Mouse (Mus musculus) small intestine, adult 2 months (tissue): ENCODE data around the gene Impg1. TPM values are rescaled to one million over a fixed set of nuclear protein-coding genes. Genes with fewer than 3 reads are reported as not detected.

Experiments
- H3K27ac ChIP-seq: fragments of 200-500 bp; 2 replicates; pipeline ENCODE4 v1.5.1; 2012; ENCODE audit warnings: low read depth, low read length, control low read depth, inconsistent platforms; ENCODE audit not compliant: insufficient read depth
- H3K27me3 ChIP-seq: fragments of 200-500 bp; 2 replicates; pipeline ENCODE4 v1.6.1; 2012; ENCODE audit warnings: mild to moderate bottlenecking, moderate library complexity, low read length, inconsistent platforms; ENCODE audit not compliant: control insufficient read depth, insufficient read depth
- H3K36me3 ChIP-seq: fragments of 200-500 bp; 2 replicates; pipeline ENCODE4 v1.6.1; 2012; ENCODE audit warnings: mild to moderate bottlenecking, low read length, control low read depth, inconsistent platforms; ENCODE audit not compliant: control insufficient read depth, insufficient read depth
- H3K4me1 ChIP-seq: fragments of 200-500 bp; 2 replicates; pipeline ENCODE4 v1.6.1; 2012; ENCODE audit warnings: low read length, inconsistent platforms, mixed read lengths; ENCODE audit not compliant: control insufficient read depth, insufficient read depth, insufficient read length
- H3K4me3 ChIP-seq: fragments of 200-500 bp; 2 replicates; pipeline ENCODE4 v1.5.1; 2012; ENCODE audit warnings: low read depth, mild to moderate bottlenecking, control low read depth, inconsistent platforms, low read length, moderate library complexity
- CTCF ChIP-seq: fragments of 200-500 bp; IDR thresholded peaks from 2 replicates; pipeline ENCODE4 v1.5.1; 2012; ENCODE audit warnings: low read depth, mild to moderate bottlenecking, control low read depth, inconsistent platforms, low read length, moderate library complexity, mixed read lengths; ENCODE audit not compliant: insufficient replicate concordance, insufficient read length; ENCODE audit errors: extremely low read depth
- POLR2A ChIP-seq: fragments of 200-500 bp; IDR thresholded peaks from 2 replicates; pipeline ENCODE4 v1.6.1; 2012; ENCODE audit warnings: low read depth, mild to moderate bottlenecking, control low read depth, inconsistent platforms, low read length, moderate library complexity
- WGBS: fragments of 180-500 bp; shearing (Covaris S2); methylation state at CpG from one replicate; pipeline ENCODE4 v1.1.7; 2018; 5-methylcytosine and 5-hydroxymethylcytosine counted together
- polyA plus RNA-seq: library from polyadenylated mRNA; depleted of rRNA; stranded (reverse); fragments of >200 nt; gene quantifications from 2 replicates; pipeline ENCODE4 v1.2.3, GENCODE M21; 2012; rRNA removed

Impg1 gene
- polyA plus RNA-seq, result not detected in 2 replicates

GRCm38 (mm10) chr9:80465381-80465780 is at the start of gene Impg1:
Gene Impg1 (minus strand): TSS chr9:80465481.
- TF ChIP-seq CTCF (no peak), POLR2A (no peak)
- Histone ChIP-seq H3K36me3 (no peaks in the 10 kb centered on the region), H3K27me3 (no peaks in the 10 kb centered on the region), H3K4me3 (no peak within 1 kb of the TSS), H3K4me1 (no peaks in the 10 kb centered on the region), H3K27ac (no peak within 1 kb of the TSS)
- WGBS, result 44% methylated on average over 6 of the region's 6 CpGs

- WGBS, result 78% methylated on average over 7 of the region's 7 CpGs
- H3K4me1 ChIP-seq, result no peaks in the 10 kb centered on the region
- no peak overlapping the region for H3K27ac ChIP-seq
- no peaks in the 10 kb centered on the region for H3K36me3 ChIP-seq
- H3K27me3 ChIP-seq, result no peaks in the 10 kb centered on the region
- H3K4me3 ChIP-seq, result no peak overlapping the region
- TF ChIP-seq POLR2A (no peak), CTCF (no peak)
These were observed 44.3 kb upstream of the Impg1 start for GRCm38 (mm10) chr9:80509464-80510153.

DNA sequence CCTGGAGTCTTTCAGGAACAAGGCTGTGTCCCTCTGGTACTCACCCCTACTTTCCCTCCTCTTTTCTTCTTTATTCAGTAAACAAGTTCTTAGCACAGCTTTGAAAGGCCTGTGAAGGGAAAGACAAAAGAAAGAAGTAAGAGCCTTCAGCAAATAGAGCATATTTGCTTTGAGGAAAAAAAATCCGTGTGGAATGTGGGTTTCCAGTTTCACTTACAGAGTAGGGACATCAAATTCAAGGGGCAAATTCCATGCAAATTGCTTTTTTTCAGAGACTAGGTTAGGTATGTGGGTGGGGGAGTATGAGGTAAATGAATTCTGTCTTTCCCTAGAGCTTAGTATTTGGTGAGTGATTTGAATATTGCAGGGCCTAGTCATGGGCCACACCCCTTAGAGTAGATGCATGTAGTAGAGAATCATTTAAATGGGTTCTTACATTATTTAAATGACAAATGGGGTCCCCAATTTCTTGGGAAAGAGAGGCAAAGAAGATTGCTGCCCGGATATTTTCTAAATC is 39.3 kb upstream of the Impg1 start:
- 43% methylated on average over 2 of the region's 2 CpGs for WGBS
- no peak overlapping the region for H3K4me3 ChIP-seq
- no peak for TF ChIP-seq CTCF
- TF ChIP-seq POLR2A, result no peak
- no peaks in the 10 kb centered on the region for H3K4me1 ChIP-seq
- no peaks in the 10 kb centered on the region for H3K27me3 ChIP-seq
- no peaks in the 10 kb centered on the region for H3K36me3 ChIP-seq
- H3K27ac ChIP-seq, result no peak overlapping the region

- no peaks in the 10 kb centered on the region for H3K27me3 ChIP-seq
- H3K4me1 ChIP-seq, result no peaks in the 10 kb centered on the region
- H3K27ac ChIP-seq, result no peak overlapping the region
- H3K4me3 ChIP-seq, result no peak overlapping the region
- TF ChIP-seq CTCF, result no peak
- H3K36me3 ChIP-seq, result no peaks in the 10 kb centered on the region
- 85% methylated on average over 4 of the region's 4 CpGs for WGBS
These were observed 26.3 kb upstream of the Impg1 start for GRCm38 (mm10) chr9:80491591-80491990.

DNA sequence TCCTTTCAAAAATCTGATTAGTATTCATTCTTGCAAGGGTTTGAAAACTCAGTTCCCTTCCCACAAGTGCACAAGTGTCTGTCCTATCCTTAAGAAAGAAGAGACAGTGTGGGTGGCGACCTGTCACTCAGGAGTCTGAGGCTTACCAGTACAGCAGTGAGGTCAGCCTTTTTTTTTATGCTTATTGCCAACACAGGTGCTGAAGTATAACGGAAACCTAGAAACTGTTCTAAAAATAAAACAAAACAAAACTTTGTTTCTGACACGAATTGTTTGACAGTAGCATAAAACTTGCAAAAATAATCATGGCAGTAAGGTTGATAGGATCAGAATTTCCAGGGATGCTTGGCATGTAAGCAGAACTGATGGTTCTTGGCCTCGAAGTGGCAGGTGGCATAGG is 4.9 kb downstream of the Impg1 start:
- WGBS, result 59% methylated on average over 4 of the region's 4 CpGs
- no peak overlapping the region for H3K4me3 ChIP-seq
- TF ChIP-seq POLR2A (no peak), CTCF (no peak)
- H3K4me1 ChIP-seq, result no peaks in the 10 kb centered on the region
- no peaks in the 10 kb centered on the region for H3K27me3 ChIP-seq
- H3K27ac ChIP-seq, result no peak overlapping the region
- H3K36me3 ChIP-seq, result no peaks in the 10 kb centered on the region

- H3K27ac ChIP-seq, result no peak overlapping the region
- 50% methylated on average over 3 of the region's 3 CpGs for WGBS
- no peak for TF ChIP-seq CTCF
- TF ChIP-seq POLR2A, result no peak
- H3K4me1 ChIP-seq, result no peaks in the 10 kb centered on the region
- no peak overlapping the region for H3K4me3 ChIP-seq
- H3K36me3 ChIP-seq, result no peaks in the 10 kb centered on the region
- H3K27me3 ChIP-seq, result no peaks in the 10 kb centered on the region
These were observed 14.6 kb downstream of the Impg1 start for GRCm38 (mm10) chr9:80450467-80451261.

- Histone ChIP-seq H3K4me1 (no peaks in the 10 kb centered on the region), H3K27me3 (no peaks in the 10 kb centered on the region), H3K4me3 (no peak overlapping the region), H3K27ac (no peak overlapping the region), H3K36me3 (no peaks in the 10 kb centered on the region)
- WGBS, result 45% methylated on average over 5 of the region's 5 CpGs
- TF ChIP-seq POLR2A (no peak), CTCF (no peak)
These were observed 24.1 kb downstream of the Impg1 start for GRCm38 (mm10) chr9:80441096-80441710.
